Mouse (Mus musculus) hindbrain, embryonic 16.5 days (tissue): ENCODE measurements around the gene Nup188. TPM values are rescaled to one million over a fixed set of nuclear protein-coding genes. Genes with fewer than 3 reads are reported as not detected.

Source experiments
- ATAC-seq: fragments of 200-750 bp; cut with Nextera tagmentation; 2 replicates; pipeline ENCODE4 v1.8.0; 2017; ENCODE audit warnings: moderate TSS enrichment, moderate library complexity
- H3K27ac ChIP-seq: fragments of 300-500 bp; sonication (generic); 2 replicates; pipeline ENCODE4 v1.5.1; 2014; ENCODE audit warnings: low read depth, mild to moderate bottlenecking, control low read depth, low read length, moderate library complexity
- H3K27me3 ChIP-seq: fragments of 300-500 bp; sonication (generic); replicated peaks from 2 replicates; pipeline ENCODE4 v1.6.1; 2014; ENCODE audit warnings: low read length; ENCODE audit not compliant: control insufficient read depth, insufficient read depth
- H3K36me3 ChIP-seq: fragments of 300-500 bp; sonication (generic); 2 replicates; pipeline ENCODE4 v1.6.1; 2014; ENCODE audit warnings: mild to moderate bottlenecking, low read length, moderate library complexity, mixed read lengths; ENCODE audit not compliant: control insufficient read depth, insufficient read depth
- H3K4me1 ChIP-seq: fragments of 300-500 bp; sonication (generic); 2 replicates; pipeline ENCODE4 v1.6.1; 2014; ENCODE audit warnings: low read depth, low read length; ENCODE audit not compliant: control insufficient read depth, insufficient read depth
- H3K4me2 ChIP-seq: fragments of 300-500 bp; sonication (generic); 2 replicates; pipeline ENCODE4 v1.6.1; 2014; ENCODE audit warnings: mild to moderate bottlenecking, low read length, control low read depth, moderate library complexity
- H3K4me3 ChIP-seq: fragments of 300-500 bp; sonication (generic); 2 replicates; pipeline ENCODE4 v1.5.1; 2014; ENCODE audit warnings: mild to moderate bottlenecking, low read length, control low read depth, moderate library complexity
- H3K9ac ChIP-seq: fragments of 300-500 bp; sonication (generic); 2 replicates; pipeline ENCODE4 v1.6.1; 2014; ENCODE audit warnings: low read depth, mild to moderate bottlenecking, control low read depth, low read length, moderate library complexity
- H3K9me3 ChIP-seq: fragments of 300-500 bp; sonication (generic); 2 replicates; pipeline ENCODE4 v1.6.1; 2014; ENCODE audit warnings: mild to moderate bottlenecking, low read length, moderate library complexity; ENCODE audit not compliant: control insufficient read depth
- WGBS: fragments of 180-500 bp; shearing (Covaris S2); extraction: QIAGEN DNeasy Blood & Tissue Kit; methylation state at CpG from one replicate; pipeline ENCODE4 v1.1.7; 2014; 5-methylcytosine and 5-hydroxymethylcytosine counted together
- polyA plus RNA-seq: library from polyadenylated mRNA; unstranded; fragments of >200 nt; fragmentation: Nextera tagmentation; extraction: Ambion mirVana; gene quantifications from 2 replicates; pipeline ENCODE4 v1.2.1, GENCODE M21; 2015

The Nup188 gene
- polyA plus RNA-seq, 1 experiment from 2014 or later = 15.8 TPM

DNA sequence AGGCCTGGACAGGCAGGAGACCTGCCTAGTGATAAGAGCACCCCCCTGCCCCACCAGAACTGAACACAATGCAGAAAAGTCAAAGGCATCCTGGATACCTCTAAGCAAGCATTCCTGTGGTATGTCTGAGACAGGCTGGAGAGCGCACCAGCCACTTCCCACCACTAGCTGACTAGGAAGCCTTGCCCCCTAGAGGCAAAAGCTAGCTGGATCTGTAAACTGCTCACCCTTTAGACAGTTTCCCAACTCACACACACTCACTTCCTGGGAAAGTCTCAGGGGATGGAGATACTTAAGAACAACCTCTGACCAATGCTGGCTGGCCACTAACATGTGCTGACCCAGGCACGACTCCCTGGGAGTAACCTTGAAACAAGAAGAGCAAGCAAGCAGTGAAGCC lies 65.0 kb downstream of the Nup188 start:
- Histone ChIP-seq H3K4me1 (peaks cover 6% of the 10 kb centered on the region), H3K4me3 (no peak overlapping the region), H3K27me3 (no peaks in the 10 kb centered on the region), H3K36me3 (peaks cover 55% of the 10 kb centered on the region), H3K9me3 (no peaks in the 10 kb centered on the region), H3K9ac (no peak overlapping the region), H3K27ac (no peak overlapping the region), H3K4me2 (no peak overlapping the region)
- 69% methylated on average over 2 of the region's 2 CpGs for WGBS
- ATAC-seq = no peak

DNA sequence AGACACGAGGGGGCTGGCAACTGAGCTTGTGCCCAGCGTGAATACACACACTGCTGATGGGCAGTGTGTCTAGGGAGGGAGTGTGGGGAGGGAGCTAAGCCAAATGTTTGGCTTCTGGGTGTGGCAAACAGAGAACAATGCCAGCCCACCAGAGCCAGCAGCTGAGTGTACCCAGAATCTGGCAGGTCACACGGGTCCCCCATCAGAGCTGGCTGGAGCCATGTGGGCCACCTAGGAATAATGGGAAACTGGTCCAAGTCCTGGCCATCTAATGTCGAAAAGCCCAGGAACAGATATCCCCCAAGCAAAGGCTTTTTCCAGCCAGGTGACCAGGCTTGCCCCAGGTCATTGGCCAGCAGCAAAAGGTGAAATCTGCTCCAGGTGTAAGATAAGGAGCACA lies 69.7 kb downstream of the Nup188 start:
- Histone ChIP-seq H3K9ac (no peak overlapping the region), H3K27ac (no peak overlapping the region), H3K36me3 (peaks cover 19% of the 10 kb centered on the region), H3K4me3 (no peak overlapping the region), H3K4me2 (no peak overlapping the region), H3K4me1 (peaks cover 32% of the 10 kb centered on the region), H3K9me3 (no peaks in the 10 kb centered on the region), H3K27me3 (no peaks in the 10 kb centered on the region)
- no peak for ATAC-seq
- 46% methylated on average over 4 of the region's 4 CpGs for WGBS

DNA sequence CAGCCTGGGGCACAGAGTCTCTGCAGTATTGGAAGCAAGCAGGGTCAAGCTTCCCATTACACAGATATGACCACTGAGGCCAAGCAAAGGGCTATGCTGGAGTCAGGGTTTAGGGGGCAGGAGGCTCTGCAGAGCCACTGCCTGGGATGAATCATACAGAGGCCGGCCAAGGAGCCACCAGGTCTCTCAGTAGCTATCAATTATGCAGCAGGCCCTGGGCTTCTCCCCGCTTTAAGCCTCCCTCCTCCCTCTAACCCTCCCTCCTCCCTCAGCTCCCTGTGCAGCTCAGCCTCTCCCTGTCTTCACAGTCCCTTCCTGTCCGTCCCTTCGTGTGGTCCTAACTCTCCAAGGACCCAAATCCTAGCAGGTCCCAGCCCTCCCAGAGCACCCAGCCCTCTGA lies 70.1 kb downstream of the Nup188 start:
- no peak overlapping the region for H3K4me3 ChIP-seq
- no peaks in the 10 kb centered on the region for H3K9me3 ChIP-seq
- H3K27me3 ChIP-seq = no peaks in the 10 kb centered on the region
- no peak for ATAC-seq
- 46% methylated on average over 4 of the region's 4 CpGs for WGBS
- peaks cover 15% of the 10 kb centered on the region for H3K36me3 ChIP-seq
- H3K27ac ChIP-seq = no peak overlapping the region
- H3K4me1 ChIP-seq = peaks cover 32% of the 10 kb centered on the region
- H3K4me2 ChIP-seq = no peak overlapping the region
- H3K9ac ChIP-seq = peak overlapping the region; percentile 23; the same call in 1 of the 2 replicates

DNA sequence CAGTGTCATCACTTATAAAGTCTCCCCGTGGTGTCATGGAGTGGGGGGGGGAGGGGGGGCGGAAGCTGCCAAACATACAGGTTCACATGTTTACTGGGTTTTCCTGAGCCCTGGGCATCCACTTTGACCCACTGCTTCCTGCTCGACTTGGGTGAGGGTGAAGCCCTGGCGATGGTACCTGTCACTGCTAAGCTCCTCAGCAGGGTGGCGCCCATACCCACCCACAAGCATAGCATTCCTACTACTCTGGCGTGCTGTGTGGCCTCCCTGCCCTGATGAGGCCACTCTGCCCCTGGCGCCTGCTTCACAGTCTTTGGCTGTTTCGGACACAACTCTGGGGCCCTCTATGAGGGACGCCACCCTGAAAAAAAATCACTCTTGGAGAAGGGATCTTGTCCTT lies 70.7 kb downstream of the Nup188 start:
- Histone ChIP-seq H3K4me2 (no peak overlapping the region), H3K9ac (peak overlapping the region; percentile 47)
- 69% methylated on average over 9 of the region's 9 CpGs for WGBS

DNA sequence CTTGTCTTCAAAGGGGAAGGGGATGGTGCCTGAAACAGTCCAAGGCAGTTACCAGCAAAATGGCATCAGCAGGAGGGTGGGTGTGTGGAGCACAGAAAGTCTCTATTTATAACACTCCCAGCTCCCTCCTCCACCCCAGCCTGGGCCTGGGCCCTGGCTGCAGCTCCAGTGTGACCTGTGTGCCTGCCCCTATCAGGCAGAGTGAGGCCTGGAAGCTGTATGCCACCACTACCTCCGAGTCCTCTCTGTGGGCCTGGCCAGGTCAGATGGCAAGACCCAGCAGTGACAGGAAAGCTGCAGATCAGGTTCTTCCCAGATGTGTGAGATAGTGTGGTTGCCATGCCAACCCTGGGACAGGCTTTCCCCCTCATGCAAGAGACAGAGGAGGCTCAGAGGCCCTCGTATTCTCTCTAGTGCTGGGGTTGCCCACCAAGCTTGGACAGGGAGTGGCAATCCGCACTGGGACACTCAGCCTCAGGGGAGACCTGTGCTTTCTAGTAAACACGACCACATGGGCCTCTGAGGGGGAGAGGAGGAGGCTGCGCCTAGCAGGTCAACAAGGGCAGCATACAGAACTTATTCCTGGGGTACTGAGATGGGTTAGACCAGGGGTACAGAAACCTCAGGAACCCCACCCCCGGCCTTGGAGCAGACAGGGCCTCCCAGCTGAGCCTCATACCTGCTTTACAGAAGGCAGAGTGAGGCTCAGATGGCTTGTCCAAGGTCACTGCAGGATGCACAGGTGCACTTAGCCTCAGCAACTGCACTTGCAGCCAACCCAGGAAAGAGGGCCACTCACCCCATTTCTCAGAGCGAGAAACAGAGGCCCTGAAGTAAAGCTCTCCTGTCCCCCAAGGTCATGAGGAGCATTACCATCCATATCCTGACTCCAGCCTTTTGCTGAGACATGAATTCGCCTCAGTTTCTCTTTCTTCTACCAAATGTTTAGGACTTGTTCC lies 71.6 kb downstream of the Nup188 start:
- H3K4me1 ChIP-seq = peaks cover 32% of the 10 kb centered on the region
- H3K27ac ChIP-seq = no peak overlapping the region
- peak overlapping the region; percentile 91 for H3K9ac ChIP-seq
- no peaks in the 10 kb centered on the region for H3K9me3 ChIP-seq
- ATAC-seq = no peak
- H3K27me3 ChIP-seq = no peaks in the 10 kb centered on the region
- H3K4me3 ChIP-seq = peak overlapping the region; percentile 83
- H3K4me2 ChIP-seq = peak overlapping the region; percentile 78
- 61% methylated on average over 8 of the region's 8 CpGs for WGBS
- peaks cover 13% of the 10 kb centered on the region for H3K36me3 ChIP-seq

More for the DNA sequence above, 70.7 kb downstream of the Nup188 start:
- Histone ChIP-seq H3K4me3 (no peak overlapping the region), H3K27me3 (no peaks in the 10 kb centered on the region), H3K36me3 (peaks cover 14% of the 10 kb centered on the region), H3K9me3 (no peaks in the 10 kb centered on the region), H3K27ac (no peak overlapping the region), H3K4me1 (peaks cover 32% of the 10 kb centered on the region)
- ATAC-seq = no peak

DNA sequence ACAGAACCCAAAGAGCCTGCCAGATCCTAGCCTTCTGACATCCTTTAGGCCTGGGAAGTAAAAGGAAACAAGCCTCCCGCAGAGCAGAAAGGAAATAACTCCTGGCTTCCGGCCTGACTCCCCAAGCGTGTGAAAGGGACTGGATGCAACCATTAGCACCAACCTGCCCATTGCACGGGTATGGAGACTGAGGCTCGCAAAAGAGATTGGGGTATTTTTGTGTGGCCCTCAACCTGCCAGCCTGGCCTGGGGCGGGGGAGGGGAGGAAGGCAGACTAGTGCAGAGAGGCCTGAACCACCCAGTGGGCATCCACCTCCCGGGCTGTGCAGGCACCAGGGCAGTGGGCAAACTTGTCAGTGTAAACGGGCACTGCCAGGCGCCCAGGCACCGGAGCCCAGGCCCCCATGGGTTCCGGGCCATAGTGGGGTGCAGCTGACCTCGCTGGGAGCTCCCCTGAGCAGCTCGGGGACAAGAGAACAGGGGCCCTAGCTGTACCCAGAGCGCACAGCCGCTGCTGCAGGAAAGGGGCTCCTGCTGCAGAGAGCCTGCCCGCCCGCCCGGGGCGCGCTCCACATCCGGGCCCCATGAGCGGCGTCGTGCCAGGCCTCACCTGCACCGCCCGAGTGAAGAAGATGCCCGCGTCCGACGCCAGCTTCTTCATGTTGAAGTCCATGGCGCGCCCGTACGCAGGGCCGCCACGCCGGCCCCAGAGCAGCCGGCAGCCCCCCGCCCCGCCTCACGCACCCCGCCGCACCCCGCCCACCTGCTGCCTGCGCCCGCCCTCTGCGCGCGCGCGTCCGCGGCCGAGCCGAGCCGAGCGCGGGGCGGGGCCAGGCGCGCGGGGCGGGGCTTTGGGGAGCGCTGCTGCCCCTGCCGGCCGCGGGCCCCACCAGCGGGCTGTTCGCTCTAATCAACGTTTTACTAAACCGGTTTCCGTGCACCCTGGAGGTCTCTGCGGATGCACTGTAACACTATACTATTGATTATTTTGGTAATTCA lies 72.6 kb downstream of the Nup188 start, which contains the start of gene Sh3glb2:
Gene Sh3glb2 (minus strand): TSS at position 805 of the 999 bp plus-strand sequence.
- Histone ChIP-seq H3K36me3 (peaks cover 6% of the 10 kb centered on the region; the same call in 1 of the 2 replicates), H3K9me3 (no peaks in the 10 kb centered on the region), H3K9ac (peak within 1 kb of the TSS; percentile 91), H3K27me3 (no peaks in the 10 kb centered on the region), H3K4me2 (peak within 1 kb of the TSS; percentile 78), H3K4me3 (peak within 1 kb of the TSS; percentile 83), H3K4me1 (peaks cover 32% of the 10 kb centered on the region), H3K27ac (peak within 1 kb of the TSS; percentile 78)
- peak; percentile 82 for ATAC-seq
- 2% methylated on average over 34 of the region's 73 CpGs for WGBS

DNA sequence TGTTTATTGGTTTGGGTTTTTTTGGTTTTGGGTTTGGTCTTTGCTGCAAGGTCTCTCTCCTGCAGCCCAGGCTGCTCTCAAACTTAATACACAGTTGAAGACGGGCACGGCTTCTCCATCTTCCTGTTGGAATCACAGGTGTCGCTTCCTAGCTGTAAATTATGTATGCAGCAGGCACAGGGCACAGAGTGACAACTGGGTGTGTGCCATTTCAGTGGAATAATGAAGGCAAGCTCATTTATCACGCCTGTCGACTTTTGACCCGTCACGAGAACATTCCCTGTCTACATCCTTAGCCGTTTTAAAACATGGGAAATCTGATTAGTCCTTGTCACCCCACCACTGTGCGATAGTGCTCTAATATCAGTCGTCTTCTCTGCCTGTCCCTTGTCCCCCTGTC lies 74.4 kb downstream of the Nup188 start:
- 57% methylated on average over 10 of the region's 10 CpGs for WGBS
- Histone ChIP-seq H3K9me3 (no peaks in the 10 kb centered on the region), H3K4me1 (peaks cover 40% of the 10 kb centered on the region), H3K27me3 (no peaks in the 10 kb centered on the region), H3K9ac (no peak overlapping the region), H3K36me3 (no peaks in the 10 kb centered on the region), H3K4me2 (no peak overlapping the region), H3K4me3 (no peak overlapping the region), H3K27ac (no peak overlapping the region)
- ATAC-seq = no peak

DNA sequence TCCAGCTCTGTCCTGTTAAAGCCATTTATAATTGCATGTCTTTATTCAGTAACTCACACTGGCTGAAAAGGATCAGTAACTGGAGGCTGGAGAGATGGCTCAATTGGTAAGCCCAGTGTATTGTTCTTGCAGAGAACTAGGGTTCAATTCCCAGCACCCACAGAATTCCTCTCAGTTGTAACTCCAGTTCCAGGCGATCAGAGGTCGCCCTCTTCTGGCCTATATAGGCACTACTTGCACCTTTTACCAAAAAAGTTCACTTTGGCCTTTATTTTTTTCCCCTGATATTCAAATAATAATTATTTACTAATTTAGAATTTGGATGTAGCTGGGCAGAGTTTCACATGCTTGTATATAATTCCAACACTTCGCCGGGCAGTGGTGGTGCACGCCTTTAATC lies 76.7 kb downstream of the Nup188 start:
- Histone ChIP-seq H3K36me3 (no peaks in the 10 kb centered on the region; the same call in 1 of the 2 replicates), H3K9me3 (no peaks in the 10 kb centered on the region), H3K4me3 (no peak overlapping the region), H3K4me2 (no peak overlapping the region), H3K4me1 (peaks cover 23% of the 10 kb centered on the region), H3K9ac (no peak overlapping the region), H3K27ac (no peak overlapping the region), H3K27me3 (no peaks in the 10 kb centered on the region)
- 75% methylated on average over 5 of the region's 5 CpGs for WGBS
- no peak for ATAC-seq
